Mouse (Mus musculus) myocyte (in vitro differentiated cells): ENCODE results near the gene St5.

ENCODE experiments used
- CEBPB ChIP-seq: IDR thresholded peaks from 2 replicates; pipeline ENCODE4 v1.6.1; 2011; ENCODE audit warnings: mild to moderate bottlenecking, moderate library complexity; ENCODE audit not compliant: poor library complexity, insufficient read depth, severe bottlenecking
- E2F4 ChIP-seq: IDR thresholded peaks from one replicate; pipeline ENCODE4 v1.6.1; 2011; ENCODE audit warnings: mild to moderate bottlenecking, control low read depth, moderate library complexity; ENCODE audit not compliant: insufficient read depth
- MAX ChIP-seq: IDR thresholded peaks from one replicate; pipeline ENCODE4 v1.6.1; 2011; ENCODE audit warnings: low read depth, mild to moderate bottlenecking, control low read depth
- POLR2A ChIP-seq: IDR thresholded peaks from one replicate; pipeline ENCODE4 v1.6.1; 2011; ENCODE audit warnings: low read depth, mild to moderate bottlenecking, control low read depth, moderate library complexity; ENCODE audit not compliant: insufficient read length
- REST ChIP-seq: IDR thresholded peaks from one replicate; pipeline ENCODE4 v1.6.1; 2011; ENCODE audit warnings: mild to moderate bottlenecking, control low read depth, moderate library complexity; ENCODE audit not compliant: insufficient read depth, insufficient read length
- TCF12 ChIP-seq: IDR thresholded peaks from one replicate; pipeline ENCODE4 v1.6.1; 2011; ENCODE audit warnings: mild to moderate bottlenecking, control low read depth; ENCODE audit not compliant: poor library complexity, insufficient read depth, severe bottlenecking
- TCF3 ChIP-seq: IDR thresholded peaks from one replicate; pipeline ENCODE4 v1.6.1; 2011; ENCODE audit warnings: low read depth, control low read depth; ENCODE audit not compliant: insufficient read length
- USF1 ChIP-seq: IDR thresholded peaks from one replicate; pipeline ENCODE4 v1.6.1; 2011; ENCODE audit warnings: low read depth, mild to moderate bottlenecking, control low read depth, moderate library complexity

DNA sequence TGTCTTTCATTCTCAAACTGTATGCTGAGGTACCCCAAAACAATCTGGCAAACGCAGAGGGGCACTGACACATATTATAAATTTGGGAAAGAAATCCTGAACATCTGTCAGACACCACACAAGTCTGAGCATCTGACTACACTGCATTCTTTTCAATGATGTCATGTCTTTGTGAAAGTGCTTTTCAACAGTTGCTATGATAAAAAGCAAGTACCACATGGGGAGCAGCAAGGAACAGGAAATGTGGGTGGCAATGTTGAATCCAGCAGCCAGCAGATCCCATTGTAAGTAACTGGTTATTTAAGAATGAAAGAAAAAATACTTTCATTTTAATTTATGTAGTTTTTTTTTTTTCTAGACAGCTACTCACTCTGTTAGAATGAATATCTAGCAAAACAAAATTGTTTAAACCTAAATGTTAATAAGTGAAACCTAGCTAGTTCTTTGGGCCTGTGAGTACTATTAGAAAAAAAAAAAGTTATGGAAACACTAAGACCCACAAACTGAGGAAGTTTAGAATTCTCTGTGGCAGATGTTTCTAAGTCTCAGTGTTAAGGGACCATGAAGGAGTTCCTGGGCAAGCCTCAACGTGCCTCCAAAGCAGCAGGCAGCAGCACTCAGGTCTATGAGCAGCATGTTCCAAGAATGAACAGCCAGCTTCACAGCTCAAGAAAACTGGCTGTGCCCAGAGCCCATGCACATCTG lies 124.4 kb downstream of the St5 start:
- no peak for TF ChIP-seq E2F4
- no peak for TF ChIP-seq POLR2A
- TF ChIP-seq TCF3 = no peak
- TF ChIP-seq TCF12 = no peak
- TF ChIP-seq USF1 = peak; percentile 15
- TF ChIP-seq REST = no peak
- no peak for TF ChIP-seq CEBPB
- TF ChIP-seq MAX = peak; percentile 15
